Mouse (Mus musculus) c-Kit-positive CD71-negative TER-119-negative erythroid progenitor cells, embryonic 14.5 days (primary cell): ENCODE measurements around the gene Cd4.
"Not testable (repeated sequence)": the region's sequence is repeated elsewhere in the genome, so short reads cannot be mapped to it uniquely, and the experiment has no call there.

Source experiments
- DNase-seq: peaks from one replicate; pipeline ENCODE4 v3.0.0-alpha.2; 2013; ENCODE audit warnings: low read depth

Gene Cd4

DNA sequence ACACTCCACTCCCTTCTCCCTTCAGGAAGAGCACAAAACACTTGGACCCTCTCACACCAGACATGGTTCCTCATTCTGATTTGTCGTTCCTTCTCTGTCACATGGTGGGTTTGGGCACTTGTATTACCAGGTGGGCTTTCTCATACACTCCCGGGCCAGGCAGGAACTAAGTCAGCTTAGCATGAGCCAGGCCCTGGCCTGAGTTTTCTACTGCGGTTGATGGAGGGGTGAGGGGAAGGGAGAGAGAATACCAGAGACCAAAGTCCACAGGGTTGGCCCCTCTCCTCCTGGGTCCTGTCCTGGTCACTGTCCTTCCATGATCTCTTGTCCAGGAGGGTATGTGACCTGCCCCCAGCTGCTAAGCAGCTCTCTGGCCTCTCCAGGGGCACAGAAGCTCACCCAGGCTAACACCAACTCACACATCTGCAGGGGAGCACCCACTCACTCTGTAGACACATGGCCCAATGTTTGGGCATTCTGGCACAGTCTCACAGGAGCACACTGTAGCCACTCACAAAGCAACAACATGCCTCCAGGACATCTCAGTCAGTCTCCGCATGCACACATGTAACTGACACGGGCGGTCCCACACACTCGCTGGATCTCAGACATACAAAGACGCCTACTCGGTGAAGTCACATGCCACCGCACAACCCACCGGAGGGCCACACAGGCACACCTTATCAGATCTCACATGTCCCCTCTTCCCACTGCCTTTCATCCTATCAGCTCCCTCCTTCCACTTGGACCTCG lies 28.1 kb upstream of the Cd4 start:
- no peak for DNase-seq

GRCm38 (mm10) chr6:124915160-124915941 lies 27.3 kb upstream of the Cd4 start:
- no peak for DNase-seq

DNA sequence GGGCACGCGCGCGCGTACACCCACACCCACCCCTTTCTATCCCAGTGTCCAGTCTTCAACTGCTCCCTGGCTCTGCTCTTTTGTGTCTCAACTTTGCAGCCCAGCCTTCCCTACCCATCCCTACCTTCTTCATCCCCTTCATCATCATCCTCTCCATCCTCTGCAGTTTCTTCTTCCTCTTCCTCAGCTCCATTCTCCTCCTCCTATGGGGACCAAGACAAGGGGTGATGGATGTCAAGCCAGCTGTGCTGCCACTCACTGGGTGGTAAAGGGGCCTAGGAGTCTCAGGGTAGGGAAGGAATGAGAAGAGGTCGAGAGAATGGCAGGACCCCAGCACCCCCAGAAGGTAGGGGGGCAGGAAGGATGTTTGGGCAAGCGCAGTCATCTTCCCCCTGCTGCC lies 26.5 kb upstream of the Cd4 start:
- no peak for DNase-seq

- DNase-seq, result no peak
Measured at GRCm38 (mm10) chr6:124913721-124914285, 25.8 kb upstream of the Cd4 start.

DNA sequence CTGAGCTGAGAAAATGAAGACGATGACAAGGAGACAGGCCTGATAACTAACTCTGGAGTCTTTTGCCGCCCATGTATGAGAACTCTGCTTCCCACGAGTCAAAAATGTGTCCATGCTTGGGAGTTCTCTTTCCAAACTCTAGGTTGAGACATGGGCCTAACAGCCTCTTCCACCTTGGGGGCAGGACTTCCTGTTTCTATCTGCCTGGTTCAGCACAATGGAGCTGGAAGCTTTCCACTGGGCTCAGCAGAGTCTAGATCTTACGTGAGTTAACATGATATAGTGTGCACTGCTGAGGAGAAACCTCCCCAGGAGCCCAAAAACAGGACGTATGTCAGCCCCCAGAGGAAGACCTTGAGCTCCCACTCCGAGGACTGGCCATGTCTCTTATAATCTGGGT lies 25.2 kb upstream of the Cd4 start:
- no peak for DNase-seq

GRCm38 (mm10) chr6:124911533-124912218 lies 23.7 kb upstream of the Cd4 start, which contains the start of gene Lag3:
TSS of gene Lag3 (minus strand) at chr6:124911705.
- no peak for DNase-seq

DNA sequence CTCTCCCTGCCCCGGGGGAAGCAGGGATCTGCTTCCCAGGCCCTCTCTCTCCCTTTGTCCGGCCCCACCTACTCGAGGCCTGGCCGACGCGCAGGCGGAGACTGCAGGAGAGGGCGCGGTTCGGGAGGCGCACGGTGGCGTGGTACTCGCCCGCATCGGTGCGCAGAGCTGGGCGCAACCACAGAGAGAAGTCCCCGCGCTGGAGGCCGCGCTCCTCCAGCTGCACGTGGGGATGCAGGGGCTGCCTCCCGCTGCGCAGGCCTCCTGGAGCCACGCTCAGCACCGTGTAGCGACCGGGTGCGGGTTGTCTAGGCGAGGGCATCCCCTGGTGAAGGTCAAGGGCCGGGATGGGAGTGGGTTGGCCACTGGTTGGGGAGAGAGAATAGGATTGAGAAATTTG lies 22.0 kb upstream of the Cd4 start:
- DNase-seq, result no peak

DNA sequence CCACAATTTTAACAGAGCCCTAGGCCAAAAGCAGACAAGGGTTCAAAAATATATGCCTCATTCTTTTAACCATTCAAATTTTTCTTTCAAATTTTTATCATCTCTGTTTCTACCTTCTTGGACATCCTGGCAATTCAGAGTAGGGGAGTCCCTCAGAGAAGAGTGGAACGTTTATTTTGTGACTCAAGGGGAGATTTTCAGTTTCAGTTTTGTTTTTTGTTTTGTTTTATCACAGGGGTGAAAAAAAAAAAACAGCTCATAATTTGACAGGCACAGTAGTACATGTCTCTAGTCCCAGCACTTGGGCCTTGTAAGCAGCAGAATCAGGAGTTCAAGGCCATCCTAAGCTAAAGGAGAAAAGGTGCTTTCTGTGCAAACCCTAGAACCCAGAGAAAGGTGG lies 19.7 kb upstream of the Cd4 start:
- DNase-seq, result no peak

- DNase-seq, result no peak
Measured at GRCm38 (mm10) chr6:124904991-124905860, 17.2 kb upstream of the Cd4 start.

DNA sequence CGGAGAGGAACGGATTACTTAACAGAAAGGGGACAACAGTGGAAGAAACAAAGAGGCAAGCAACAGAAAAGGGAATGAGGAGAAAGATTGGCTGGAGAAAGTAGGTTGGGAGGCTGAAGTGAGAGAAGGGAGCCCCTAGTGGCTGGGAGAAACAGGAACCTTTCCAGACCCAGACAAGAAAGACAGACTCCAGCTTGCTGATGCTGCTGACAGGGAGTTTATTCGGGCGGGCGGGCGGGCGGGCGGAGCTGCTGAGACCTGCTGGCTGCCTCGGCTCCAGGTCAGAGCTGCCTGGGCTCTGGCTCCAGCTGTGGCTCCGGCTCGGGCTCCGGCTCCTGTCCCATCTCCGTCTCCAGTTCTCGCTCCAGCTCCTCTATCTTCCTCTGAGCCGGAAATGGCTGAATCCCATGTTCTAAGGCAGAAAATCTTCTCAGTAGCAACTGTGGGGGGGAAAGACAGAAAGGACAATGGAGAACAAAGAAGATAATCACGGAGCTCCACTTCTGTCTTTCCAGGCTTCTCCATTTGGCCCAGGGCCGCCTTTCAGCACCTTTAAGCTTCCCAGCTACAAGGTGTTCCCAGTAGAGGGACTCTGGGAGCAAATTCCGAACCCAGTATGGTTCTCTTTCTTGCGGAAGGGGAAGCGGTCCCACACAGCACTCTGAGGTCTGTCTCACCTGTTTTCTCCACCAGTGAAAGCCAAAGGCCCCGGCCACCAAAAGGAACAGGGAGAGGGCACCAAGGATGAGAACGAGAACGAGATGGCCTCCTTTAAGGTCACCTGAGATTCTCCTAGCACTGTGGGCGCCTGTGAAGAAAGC lies 16.4 kb upstream of the Cd4 start:
- DNase-seq, result peak; percentile 65

DNA sequence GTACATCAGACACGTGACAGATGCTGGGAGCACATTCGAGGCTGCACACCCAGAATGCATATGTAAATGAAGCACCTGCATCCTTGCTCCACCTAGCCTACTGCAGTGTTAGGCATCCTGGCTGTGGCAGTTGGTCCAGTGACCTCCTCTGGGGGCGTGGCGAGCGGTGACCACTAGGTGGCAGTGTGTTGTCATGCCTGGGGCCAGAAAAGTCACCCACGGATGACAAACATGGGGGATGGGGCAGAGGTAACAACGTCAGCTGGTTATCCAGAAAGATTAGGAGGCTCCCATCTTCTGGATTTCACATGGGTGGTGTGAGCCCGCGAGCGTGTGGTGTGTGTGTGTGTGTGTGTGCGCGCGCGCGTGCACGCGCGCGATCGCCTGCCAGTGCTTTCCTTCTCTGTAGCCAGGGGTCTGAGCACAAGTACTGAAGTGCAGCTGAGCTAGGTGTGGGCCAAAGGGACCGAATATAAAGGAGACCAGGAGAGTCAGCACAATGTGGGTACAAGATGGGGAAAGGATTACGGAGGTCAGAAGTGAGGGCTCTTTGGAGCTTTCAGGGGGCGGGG lies 15.6 kb upstream of the Cd4 start:
- DNase-seq, result peak; percentile 89

DNA sequence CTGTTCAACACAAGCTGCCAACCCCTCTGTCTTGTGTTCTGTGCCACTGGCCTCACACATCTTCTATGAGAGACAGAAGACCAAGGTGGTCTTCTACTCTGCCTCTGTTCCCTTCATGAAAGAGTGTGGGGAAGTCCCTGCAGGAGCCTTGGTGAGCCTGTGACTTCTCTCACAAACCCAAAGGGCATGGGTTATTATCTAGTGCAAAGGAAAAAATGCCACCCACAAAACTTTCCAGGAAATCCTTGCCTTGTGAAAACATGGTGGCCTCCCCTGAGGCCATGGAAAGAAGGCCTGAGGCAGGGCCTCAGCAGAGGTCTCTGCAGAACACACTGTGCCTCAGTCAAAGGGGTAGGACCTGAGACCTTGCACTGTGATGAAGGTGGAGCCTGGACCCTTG lies 13.8 kb upstream of the Cd4 start:
- DNase-seq, result no peak

DNA sequence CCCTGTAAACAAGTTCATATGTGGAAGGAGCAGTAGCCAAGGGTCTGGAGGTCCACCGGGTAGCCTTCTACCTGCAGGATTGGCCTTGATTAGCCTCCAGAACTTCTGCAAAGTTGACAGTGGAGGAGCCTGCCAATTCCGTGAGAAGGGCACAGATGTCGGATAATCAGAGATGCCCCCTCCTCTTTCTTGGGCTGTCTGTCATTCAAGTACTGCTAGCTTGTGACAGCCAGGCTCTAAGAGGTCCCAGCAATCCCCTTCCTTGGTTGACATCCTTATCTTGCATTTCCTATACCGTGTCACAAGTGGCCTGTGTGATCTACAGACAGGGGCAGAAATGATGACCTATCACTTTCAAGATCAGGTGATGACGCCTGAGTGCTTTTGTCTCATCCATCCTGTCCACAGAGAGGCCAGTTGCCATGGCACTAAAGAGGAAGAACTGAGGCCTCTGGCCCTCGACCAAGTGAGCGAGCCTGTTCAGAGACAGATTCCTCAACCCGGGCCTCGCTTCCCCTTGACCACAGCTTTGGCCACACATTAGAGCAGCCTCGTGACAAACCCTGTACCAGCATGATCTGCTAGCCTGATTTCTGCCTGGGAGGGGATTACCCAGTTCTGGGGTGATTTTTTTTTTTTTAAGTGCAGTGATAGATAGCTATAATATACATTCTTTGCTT lies 12.9 kb upstream of the Cd4 start:
- DNase-seq, result no peak

GRCm38 (mm10) chr6:124900056-124900800 lies 12.2 kb upstream of the Cd4 start:
- DNase-seq, result no peak

- DNase-seq, result no peak
Measured at GRCm38 (mm10) chr6:124898359-124898758, 10.3 kb upstream of the Cd4 start.

DNA sequence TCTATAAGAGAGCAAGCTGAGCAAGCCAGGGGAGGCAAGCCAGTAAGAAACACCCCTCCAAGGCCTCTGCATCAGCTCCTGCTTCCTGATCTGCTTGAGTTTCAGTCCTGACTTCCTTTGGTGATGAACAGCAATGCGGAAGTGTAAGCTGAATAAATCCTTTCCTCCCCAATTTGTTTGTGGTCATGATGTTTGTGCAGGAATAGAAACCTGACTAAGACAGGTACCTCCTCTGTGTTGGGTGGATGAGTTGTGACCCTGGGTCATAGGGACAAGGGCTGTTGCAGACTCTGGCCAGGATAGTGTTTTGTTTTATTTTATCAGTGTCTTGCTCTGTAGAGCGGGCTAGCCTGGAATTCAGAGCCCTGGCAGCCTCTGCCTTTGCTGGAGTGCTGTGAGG lies 6.1 kb upstream of the Cd4 start:
- not testable (repeated sequence) for DNase-seq

GRCm38 (mm10) chr6:124890997-124891396 lies 3.0 kb upstream of the Cd4 start:
- DNase-seq, result no peak

- DNase-seq, result no peak
Measured at GRCm38 (mm10) chr6:124888555-124889125, 619 bp upstream of the Cd4 start.

GRCm38 (mm10) chr6:124885956-124886381 lies 2.1 kb downstream of the Cd4 start:
- DNase-seq, result no peak
